In the genomic region with DNA sequence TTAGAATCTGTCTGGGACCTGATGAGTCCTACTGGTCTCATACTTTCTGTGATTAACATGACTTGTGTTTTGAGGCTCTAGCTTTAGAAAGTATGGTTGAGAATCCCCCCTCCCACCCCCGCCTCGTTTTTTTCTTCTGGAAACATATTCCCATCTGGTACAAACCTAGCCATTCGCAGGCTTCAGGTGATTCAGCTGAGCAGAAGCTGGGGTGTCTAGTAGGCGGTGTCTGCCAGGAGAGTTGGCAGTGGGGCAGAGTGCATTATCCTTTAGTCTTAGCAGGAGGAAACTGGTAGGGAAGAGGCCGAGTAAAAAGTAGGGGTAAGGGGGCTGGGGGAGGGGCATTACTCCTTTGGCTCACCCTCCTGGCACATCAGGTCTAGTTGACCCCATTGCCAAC, we compare ENCODE assay signal across 9 mouse cellular contexts. TPM values are rescaled to one million over a fixed set of nuclear protein-coding genes. Genes with fewer than 3 reads are reported as not detected.
DNase-seq lines count a peak whose midpoint lies in the region; ATAC-seq and TF ChIP-seq lines count a peak whose summit lies in the region.
"Had no signal": no experiment of that assay in that cellular context is flagged by ENCODE, and none has a peak within 500 bp of the region (broad histone marks: within the 10 kb centered on the region; RNA-seq: fewer than 3 reads in every experiment).

No protein-coding gene starts in this region.

- no peak; the same call in 1 of the 2 replicates for ATAC-seq in kidney, postnatal 0 days (replicated peaks; ENCODE audit: low FRiP score, low read depth)
- ATAC-seq in intestine, embryonic 15.5 days, result no peak
- ATAC-seq in midbrain, postnatal 0 days (ENCODE audit: low FRiP score), result no peak

- DNase-seq in kidney, postnatal 0 days (ENCODE audit: low spot score), result no peak
- DNase-seq in kidney, adult 9 months, result no peak
- DNase-seq in forebrain, embryonic 10.5 days (ENCODE audit: extremely low spot score, low spot score), result no peak
- DNase-seq in midbrain, postnatal 0 days (ENCODE audit: low spot score), result no peak
- no peak for DNase-seq in left cerebral cortex, postnatal 36 days (ENCODE audit: low spot score in 2 of 2)
- DNase-seq in thymus, postnatal 4 days, result no peak
- DNase-seq in natural killer cell, adult 2 months (ENCODE audit: low spot score in 2 of 2), result no peak

- no peak overlapping the region for H3K27ac ChIP-seq in kidney, postnatal 0 days
- no peak overlapping the region for H3K27ac ChIP-seq in forebrain, embryonic 10.5 days
- 0 out of 2 replicates have a peak overlapping the region, but pooled peaks have one; percentile 3 for H3K27ac ChIP-seq in intestine, embryonic 15.5 days
- no peak overlapping the region for H3K27ac ChIP-seq in midbrain, postnatal 0 days (ENCODE audit: low read depth, low read length)

- H3K4me1 ChIP-seq in kidney, postnatal 0 days (replicated peaks; ENCODE audit: insufficient read depth, low read length), result peaks cover 17% of the 10 kb centered on the region
- H3K4me1 ChIP-seq in forebrain, embryonic 10.5 days, result peaks cover 33% of the 10 kb centered on the region
- peaks cover 20% of the 10 kb centered on the region for H3K4me1 ChIP-seq in intestine, embryonic 15.5 days (replicated peaks)
- H3K4me1 ChIP-seq in midbrain, postnatal 0 days (ENCODE audit: insufficient read depth, low read length), result peaks cover 7% of the 10 kb centered on the region; the same call in 1 of the 2 replicates

- peak overlapping the region; percentile 97 for H3K4me2 ChIP-seq in kidney, postnatal 0 days (ENCODE audit: low read length)
- peak overlapping the region; percentile 94 for H3K4me2 ChIP-seq in intestine, embryonic 15.5 days (replicated peaks)
- peak overlapping the region; percentile 56 for H3K4me2 ChIP-seq in midbrain, postnatal 0 days (ENCODE audit: low read depth, low read length, poor library complexity, severe bottlenecking)

- no peaks in the 10 kb centered on the region for H3K27me3 ChIP-seq in kidney, postnatal 0 days (ENCODE audit: insufficient read depth, low read length)
- H3K27me3 ChIP-seq in forebrain, embryonic 10.5 days (ENCODE audit: poor library complexity, severe bottlenecking), result peaks cover 54% of the 10 kb centered on the region
- H3K27me3 ChIP-seq in intestine, embryonic 15.5 days (replicated peaks), result peaks cover 6% of the 10 kb centered on the region
- no peaks in the 10 kb centered on the region for H3K27me3 ChIP-seq in midbrain, postnatal 0 days (ENCODE audit: insufficient read depth, low read length)

- H3K9ac ChIP-seq in kidney, postnatal 0 days (ENCODE audit: low read depth, low read length), result peak overlapping the region; percentile 44; the same call in 1 of the 2 replicates
- H3K9ac ChIP-seq in intestine, embryonic 15.5 days, result no peak overlapping the region
- H3K9ac ChIP-seq in midbrain, postnatal 0 days (replicated peaks; ENCODE audit: low read length, poor library complexity, severe bottlenecking), result no peak overlapping the region

- peak overlapping the region; percentile 57 for H3K4me3 ChIP-seq in kidney, postnatal 0 days (replicated peaks; ENCODE audit: low read depth, low read length)
- H3K4me3 ChIP-seq in forebrain, embryonic 10.5 days, result peak overlapping the region; percentile 68
- peak overlapping the region; percentile 63; the same call in 1 of the 2 replicates for H3K4me3 ChIP-seq in intestine, embryonic 15.5 days (replicated peaks)
- peak overlapping the region; percentile 51; the same call in 1 of the 2 replicates for H3K4me3 ChIP-seq in midbrain, postnatal 0 days (ENCODE audit: low read depth, low read length)

- no peaks in the 10 kb centered on the region for H3K9me3 ChIP-seq in kidney, postnatal 0 days (replicated peaks; ENCODE audit: low read length)
- no peaks in the 10 kb centered on the region for H3K9me3 ChIP-seq in forebrain, embryonic 10.5 days
- no peaks in the 10 kb centered on the region for H3K9me3 ChIP-seq in intestine, embryonic 15.5 days
- H3K9me3 ChIP-seq in midbrain, postnatal 0 days (ENCODE audit: low read length), result no peaks in the 10 kb centered on the region

- 52% methylated on average over 5 of the region's 5 CpGs for WGBS in kidney, postnatal 0 days
- WGBS in forebrain, embryonic 10.5 days, result 40% methylated on average over 5 of the region's 5 CpGs
- WGBS in intestine, embryonic 15.5 days, result 61% methylated on average over 5 of the region's 5 CpGs
- 53% methylated on average over 5 of the region's 5 CpGs for WGBS in midbrain, postnatal 0 days

- TF ChIP-seq CTCF in kidney, postnatal 0 days (IDR thresholded peaks at IDR 0.05; ENCODE audit: low read depth), result no peak
- no peak for TF ChIP-seq CTCF in midbrain, postnatal 0 days (IDR thresholded peaks at IDR 0.05)

- intact Hi-C loops in left cerebral cortex, postnatal 36 days (cut with DNase I), result no loop called here

- no peaks in the 10 kb centered on the region for H3K36me3 ChIP-seq in kidney, postnatal 0 days (ENCODE audit: insufficient read depth, low read length)
- peaks cover 7% of the 10 kb centered on the region for H3K36me3 ChIP-seq in forebrain, embryonic 10.5 days (replicated peaks)
- H3K36me3 ChIP-seq in intestine, embryonic 15.5 days, result no peaks in the 10 kb centered on the region
- peaks cover 7% of the 10 kb centered on the region; the same call in 1 of the 2 replicates for H3K36me3 ChIP-seq in midbrain, postnatal 0 days (ENCODE audit: insufficient read depth, low read length)

RNA-seq across cellular contexts. Expression of a gene that starts 30.2 kb away (rescaled TPM):
- 83.6 and 90.6 TPM in 2 replicates for polyA plus RNA-seq in kidney, postnatal 0 days (2015; fragmentation: Nextera tagmentation; extraction: Ambion mirVana)
- polyA plus RNA-seq in forebrain, embryonic 10.5 days (2016; fragmentation: Nextera tagmentation; extraction: Ambion mirVana), result not detected in 2 replicates
- polyA plus RNA-seq in intestine, embryonic 15.5 days (2015; fragmentation: Nextera tagmentation; extraction: Ambion mirVana), result not detected in 2 replicates
- not detected in 2 replicates for total RNA-seq in midbrain, postnatal 0 days (2014; rRNA removed)
- polyA plus RNA-seq in midbrain, postnatal 0 days (2015; fragmentation: Nextera tagmentation; extraction: Ambion mirVana), result not detected in 2 replicates
- total RNA-seq in left cerebral cortex, postnatal 36 days (2021), result not detected
- polyA plus RNA-seq: large intestine, adult 2 months had no signal

RNA-seq across cellular contexts. Expression of a gene that starts 44.5 kb away (rescaled TPM):
- 19.0 and 19.6 TPM in 2 replicates for polyA plus RNA-seq in kidney, postnatal 0 days (2015; fragmentation: Nextera tagmentation; extraction: Ambion mirVana)
- 7.1 and 7.5 TPM in 2 replicates for polyA plus RNA-seq in forebrain, embryonic 10.5 days (2016; fragmentation: Nextera tagmentation; extraction: Ambion mirVana)
- 7.1 and 7.2 TPM in 2 replicates for polyA plus RNA-seq in intestine, embryonic 15.5 days (2015; fragmentation: Nextera tagmentation; extraction: Ambion mirVana)
- 39.5 and 45.9 TPM in 2 replicates for total RNA-seq in midbrain, postnatal 0 days (2014; rRNA removed)
- polyA plus RNA-seq in midbrain, postnatal 0 days (2015; fragmentation: Nextera tagmentation; extraction: Ambion mirVana), result 18.1 and 18.7 TPM in 2 replicates
- total RNA-seq in left cerebral cortex, postnatal 36 days (2021), result 10 to 100 TPM; 32.1 to 38.1 TPM

Comparison
In these comparisons a context has a peak if more than half of its experiments do, and no peak if none do; other contexts are left out.
1. RNA of a gene that starts 30.2 kb away (polyA plus RNA-seq): 83.6 to 90.6 TPM in kidney, postnatal 0 days; not detected in forebrain, embryonic 10.5 days, not detected in intestine, embryonic 15.5 days and not detected in midbrain, postnatal 0 days; every median in the first group is over 10 times any median in the second.
2. Peak in every context shown above with its lines, with median percentiles within 50 percentile points of each other: H3K4me2 ChIP-seq and H3K4me3 ChIP-seq.